Mouse (Mus musculus): ENCODE data around the gene Slc7a1.

- TF ChIP-seq CTCF (IDR thresholded peaks at IDR 0.05; ENCODE audit: control insufficient read depth, insufficient read depth, low read length): no peak
- no peak for TF ChIP-seq POLR2A (IDR thresholded peaks at IDR 0.05; ENCODE audit: borderline replicate concordance, control insufficient read depth, low read depth, low read length)
These were observed 16.8 kb upstream of the Slc7a1 start for GRCm38 (mm10) chr5:148416461-148416860.

Data from bone marrow, adult 2 months (tissue).